Mouse (Mus musculus): ENCODE data around the gene Atg4a.

Atg4a gene

GRCm38 (mm10) chrX:141160371-141160770 is 203.7 kb downstream of the Atg4a start:
- no peak for DNase-seq (ENCODE audit: low spot score)

- DNase-seq (ENCODE audit: low spot score), result no peak
These were observed 208.4 kb downstream of the Atg4a start for GRCm38 (mm10) chrX:141165067-141165466.

- peak; percentile 24 for DNase-seq (ENCODE audit: low spot score)
These were observed 218.6 kb downstream of the Atg4a start for GRCm38 (mm10) chrX:141175353-141175752.

- no peak for DNase-seq (ENCODE audit: low spot score)
These were observed 238.3 kb downstream of the Atg4a start for GRCm38 (mm10) chrX:141195036-141195435.

GRCm38 (mm10) chrX:141198993-141199392 is 242.3 kb downstream of the Atg4a start:
- no peak for DNase-seq (ENCODE audit: low spot score)

GRCm38 (mm10) chrX:141212802-141213201 is 256.1 kb downstream of the Atg4a start:
- peak; percentile 41 for DNase-seq (ENCODE audit: low spot score)

All from layer of hippocampus, adult 11-12 months (tissue).